Mouse (Mus musculus): ENCODE results near the gene Cdk5.

- TF ChIP-seq CTCF (IDR thresholded peaks at IDR 0.05; ENCODE audit: low read depth) (no peak), EP300 (IDR thresholded peaks at IDR 0.05; ENCODE audit: low read depth) (no peak)
Measured at GRCm38 (mm10) chr5:24443204-24443603, 19.9 kb upstream of the Cdk5 start.

Data from heart, postnatal 0 days (tissue).